Mouse (Mus musculus): Measurements from ENCODE around the gene Tmem117. TPM values are rescaled to one million over a fixed set of nuclear protein-coding genes. Genes with fewer than 3 reads are reported as not detected.

Gene Tmem117
- 0.76 and 1.2 TPM in 2 replicates for polyA plus RNA-seq (2012; rRNA removed; ENCODE audit: low replicate concordance)

DNA sequence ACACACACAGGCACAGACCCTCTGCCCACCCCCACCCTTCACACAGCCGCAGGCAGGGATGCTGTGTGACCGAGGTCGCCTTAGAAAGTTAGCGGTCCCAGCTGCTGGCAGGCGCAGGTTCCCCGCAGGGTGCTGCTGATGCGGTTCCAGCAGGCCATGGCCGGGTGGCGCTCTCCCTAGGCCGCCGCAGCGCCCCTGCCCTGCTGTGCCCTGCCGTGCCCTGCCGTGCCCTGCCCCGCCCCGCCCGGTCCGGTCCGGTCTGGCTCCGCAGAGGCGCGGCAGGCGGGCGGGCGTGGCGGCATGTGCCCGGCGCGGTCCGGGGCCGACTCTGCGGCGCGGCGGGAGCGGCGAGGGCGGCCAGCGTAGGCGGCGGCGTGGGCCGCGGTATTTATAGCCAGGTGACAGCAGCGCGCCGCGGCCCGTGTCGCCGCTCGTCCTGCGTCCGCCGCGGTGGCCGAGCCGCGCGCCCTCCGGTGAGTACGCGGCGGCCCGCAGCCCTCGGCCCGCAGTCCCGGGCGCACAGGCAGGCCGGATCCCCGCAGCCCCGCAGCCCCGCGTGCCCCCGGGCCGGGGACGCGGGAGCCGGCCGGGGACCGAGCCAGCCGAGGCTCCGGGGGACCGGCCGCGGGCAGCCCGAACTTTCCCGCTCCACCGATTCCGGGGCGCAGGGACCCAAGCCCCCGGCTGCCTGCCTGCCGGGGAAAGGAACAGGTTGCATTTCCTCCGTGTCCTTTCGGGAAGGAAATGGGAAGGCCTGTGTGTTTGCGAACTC, at the start of gene Tmem117:
Gene Tmem117 (plus strand): TSS at position 403 of the 772 bp plus-strand sequence.

DNA sequence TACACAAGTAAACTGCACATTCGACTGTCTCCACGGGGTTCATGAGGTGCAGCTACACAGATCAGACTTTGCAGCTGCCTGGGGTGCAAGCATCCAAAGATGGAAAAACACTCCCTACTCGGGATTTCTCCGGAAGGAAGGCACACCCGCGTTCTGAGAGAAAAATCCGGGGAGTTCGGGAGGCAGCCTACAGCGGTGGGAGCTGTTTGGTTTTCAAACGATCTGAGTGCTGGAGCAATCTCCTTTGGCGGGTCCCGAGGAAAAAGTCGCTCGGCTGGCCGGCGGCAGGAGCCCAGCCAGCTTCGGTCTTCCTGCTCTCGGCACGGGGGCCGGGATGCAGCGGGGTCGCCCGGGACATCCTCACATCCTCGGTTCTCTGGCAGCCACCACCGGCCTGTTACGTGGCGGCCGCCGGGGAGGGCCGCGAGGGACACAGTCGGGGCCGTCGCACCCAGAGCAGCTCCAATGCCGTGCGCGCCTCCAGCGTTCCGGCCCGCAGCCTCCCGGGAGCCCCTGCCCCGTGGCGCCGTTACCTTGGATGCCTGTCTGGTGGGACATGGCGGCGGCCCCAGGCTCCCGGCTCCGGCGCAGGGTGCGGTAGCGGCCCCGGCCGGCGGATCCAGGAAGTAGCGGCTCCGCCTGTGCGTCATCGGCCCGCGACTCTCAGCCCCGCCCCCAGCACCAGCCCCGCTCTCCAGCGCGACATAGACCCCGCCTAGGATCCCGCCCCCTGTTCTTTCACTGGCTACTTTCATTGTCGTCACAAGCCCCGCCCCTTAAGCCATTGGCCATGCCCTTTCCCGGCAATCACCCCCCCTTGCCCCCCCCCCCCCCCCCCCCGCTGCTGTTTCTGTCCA, 39.6 kb upstream of the Tmem117 start, which contains the start of gene Twf1:
Gene Twf1 (minus strand): TSS at position 671 of the 857 bp plus-strand sequence.

Other genes with a start within 250 kb of the Tmem117 start
- 0.09 TPM in 1 of 2 replicates, not detected in the other for gene Adamts20, start 163.8 kb upstream of the Tmem117 start, polyA plus RNA-seq (2012; rRNA removed; ENCODE audit: low replicate concordance)
- 1.3 and 2.0 TPM in 2 replicates for gene Pus7l, start 85.7 kb upstream of the Tmem117 start, polyA plus RNA-seq (2012; rRNA removed; ENCODE audit: low replicate concordance)
- gene Irak4, start 85.6 kb upstream of the Tmem117 start, polyA plus RNA-seq (2012; rRNA removed; ENCODE audit: low replicate concordance) = 11.1 and 13.9 TPM in 2 replicates
- 25.2 and 29.7 TPM in 2 replicates for gene Twf1, start 39.3 kb upstream of the Tmem117 start, polyA plus RNA-seq (2012; rRNA removed; ENCODE audit: low replicate concordance)